8 mouse cellular contexts compared by ENCODE assay signal in the genomic region with DNA sequence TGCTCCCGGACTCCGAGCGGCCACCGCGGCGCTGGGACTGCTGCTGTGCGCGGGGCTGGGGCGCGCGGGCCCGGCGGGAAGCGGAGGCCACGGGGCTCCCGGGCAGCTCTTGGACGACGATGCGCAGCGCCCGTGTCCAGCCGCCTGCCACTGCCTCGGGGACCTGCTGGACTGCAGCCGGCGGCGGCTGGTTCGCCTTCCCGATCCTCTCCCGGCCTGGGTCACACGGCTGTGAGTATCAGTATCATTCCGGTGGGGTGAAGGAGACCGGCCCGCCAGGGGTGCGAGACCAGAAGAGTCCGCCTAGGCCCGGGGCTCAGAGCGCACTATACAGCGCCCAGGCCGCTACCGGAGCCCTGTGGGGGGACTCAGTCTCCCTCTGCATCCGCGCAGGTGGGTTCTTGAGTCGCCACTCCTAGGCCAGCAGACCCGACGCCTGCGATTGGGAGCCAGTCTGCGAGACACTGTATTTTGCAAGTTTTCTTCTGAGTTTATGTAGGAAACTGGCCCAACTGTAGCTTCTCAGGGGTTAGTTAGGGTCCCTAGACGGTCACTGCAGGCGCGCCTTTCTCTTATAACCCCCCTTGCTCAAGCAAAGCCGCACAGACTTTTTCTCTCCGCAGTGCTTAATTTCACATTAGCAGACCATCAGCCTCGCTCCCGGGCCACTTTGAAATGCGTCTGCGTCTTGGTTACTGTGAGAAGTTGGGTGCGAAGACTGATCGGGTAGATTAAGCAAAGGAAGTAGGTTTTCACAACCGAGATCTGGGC. TPM values are rescaled to one million over a fixed set of nuclear protein-coding genes. Genes with fewer than 3 reads are reported as not detected.
DNase-seq lines count a peak whose midpoint lies in the region; ATAC-seq and TF ChIP-seq lines count a peak whose summit lies in the region.

No protein-coding gene starts in this region.

- under 1% methylated on average over 59 of the region's 59 CpGs for WGBS in hindbrain, embryonic 15.5 days
- under 1% methylated on average over 56 of the region's 59 CpGs for WGBS in liver, embryonic 11.5 days
- 1% methylated on average over 58 of the region's 59 CpGs for WGBS in midbrain, embryonic 16.5 days

- peak overlapping the region; percentile 85 for H3K27ac ChIP-seq in layer of hippocampus, adult 2 months
- peak overlapping the region; percentile 75 for H3K27ac ChIP-seq in hindbrain, embryonic 15.5 days (replicated peaks)
- peak overlapping the region; percentile 23 for H3K27ac ChIP-seq in liver, embryonic 11.5 days (ENCODE audit: low read depth, low read length)
- peak overlapping the region; percentile 59 for H3K27ac ChIP-seq in midbrain, embryonic 16.5 days (ENCODE audit: low read length)

- DNase-seq in layer of hippocampus, adult 2 months (ENCODE audit: low spot score in 2 of 2), result no peak
- no peak for DNase-seq in layer of hippocampus, adult 18-20 months (ENCODE audit: low spot score in 2 of 2)
- peak; percentile 52 for DNase-seq in adrenal gland, postnatal 25 days
- peak; percentile 45 for DNase-seq in forelimb bud, embryonic 11.5 days (ENCODE audit: low read depth, low spot score)
- DNase-seq in liver, embryonic 11.5 days (ENCODE audit: low spot score), result peak; percentile 68
- DNase-seq in layer of hippocampus, adult 11-12 months (ENCODE audit: low spot score), result no peak

- H3K27me3 ChIP-seq in hindbrain, embryonic 15.5 days, result no peaks in the 10 kb centered on the region
- H3K27me3 ChIP-seq in liver, embryonic 11.5 days (replicated peaks; ENCODE audit: control insufficient read depth, insufficient read depth, low read length), result peaks cover 16% of the 10 kb centered on the region
- H3K27me3 ChIP-seq in midbrain, embryonic 16.5 days (ENCODE audit: control insufficient read depth, insufficient read depth, low read depth, low read length), result peaks cover 3% of the 10 kb centered on the region; the same call in 1 of the 2 replicates

- H3K4me1 ChIP-seq in hindbrain, embryonic 15.5 days (replicated peaks), result peaks cover 28% of the 10 kb centered on the region
- no peaks in the 10 kb centered on the region; the same call in 1 of the 2 replicates for H3K4me1 ChIP-seq in liver, embryonic 11.5 days (replicated peaks; ENCODE audit: control insufficient read depth, insufficient read depth, low read length)
- H3K4me1 ChIP-seq in midbrain, embryonic 16.5 days (ENCODE audit: control insufficient read depth, insufficient read depth, low read length), result peaks cover 26% of the 10 kb centered on the region

- ATAC-seq in hindbrain, embryonic 15.5 days (ENCODE audit: low FRiP score, low read depth), result peak; percentile 72
- peak; percentile 56 for ATAC-seq in liver, embryonic 11.5 days (replicated peaks; ENCODE audit: low FRiP score)
- peak; percentile 76 for ATAC-seq in midbrain, embryonic 16.5 days

- no peaks in the 10 kb centered on the region for H3K9me3 ChIP-seq in hindbrain, embryonic 15.5 days
- no peaks in the 10 kb centered on the region for H3K9me3 ChIP-seq in liver, embryonic 11.5 days (ENCODE audit: control insufficient read depth, low read length)
- no peaks in the 10 kb centered on the region for H3K9me3 ChIP-seq in midbrain, embryonic 16.5 days (replicated peaks; ENCODE audit: control insufficient read depth, low read length, poor library complexity, severe bottlenecking)

- peak overlapping the region; percentile 96 for H3K4me2 ChIP-seq in hindbrain, embryonic 15.5 days
- H3K4me2 ChIP-seq in liver, embryonic 11.5 days, result peak overlapping the region; percentile 68
- peak overlapping the region; percentile 98 for H3K4me2 ChIP-seq in midbrain, embryonic 16.5 days (ENCODE audit: low read length)

- peak overlapping the region; percentile 73 for H3K4me3 ChIP-seq in layer of hippocampus, adult 2 months
- H3K4me3 ChIP-seq in hindbrain, embryonic 15.5 days, result peak overlapping the region; percentile 66
- H3K4me3 ChIP-seq in liver, embryonic 11.5 days (ENCODE audit: low read depth, low read length), result peak overlapping the region; percentile 58
- peak overlapping the region; percentile 80 for H3K4me3 ChIP-seq in midbrain, embryonic 16.5 days (ENCODE audit: low read depth, low read length)

- H3K9ac ChIP-seq in hindbrain, embryonic 15.5 days, result peak overlapping the region; percentile 61
- peak overlapping the region; percentile 51 for H3K9ac ChIP-seq in liver, embryonic 11.5 days (ENCODE audit: low read depth, low read length)
- H3K9ac ChIP-seq in midbrain, embryonic 16.5 days (ENCODE audit: low read depth, low read length), result peak overlapping the region; percentile 80

- TF ChIP-seq CTCF in layer of hippocampus, adult 2 months (conservative IDR thresholded peaks at IDR 0.05), result no peak

- H3K36me3 ChIP-seq in hindbrain, embryonic 15.5 days, result no peaks in the 10 kb centered on the region
- no peaks in the 10 kb centered on the region for H3K36me3 ChIP-seq in liver, embryonic 11.5 days (ENCODE audit: control insufficient read depth, insufficient read depth, low read length)
- H3K36me3 ChIP-seq in midbrain, embryonic 16.5 days (ENCODE audit: control insufficient read depth, insufficient read depth, low read length), result no peaks in the 10 kb centered on the region

RNA-seq across cellular contexts. Expression of a gene that starts 0.7 kb away (rescaled TPM):
- 1 to 10 TPM; 3.5 to 3.6 TPM for total RNA-seq in layer of hippocampus, adult 2 months (2021)
- total RNA-seq in layer of hippocampus, adult 18-20 months (2021), result 1 to 10 TPM; 4.0 to 5.6 TPM
- total RNA-seq in adrenal gland, postnatal 25 days (2021), result 4.0 and 7.2 TPM in 2 replicates
- polyA plus RNA-seq in hindbrain, embryonic 15.5 days (2015; fragmentation: Nextera tagmentation; extraction: Ambion mirVana), result 4.1 and 4.4 TPM in 2 replicates
- polyA plus RNA-seq in liver, embryonic 11.5 days (2014; fragmentation: Nextera tagmentation; extraction: Ambion mirVana), result 3.6 and 4.0 TPM in 2 replicates
- 2.7 and 2.9 TPM in 2 replicates for polyA plus RNA-seq in midbrain, embryonic 16.5 days (2015; fragmentation: Nextera tagmentation; extraction: Ambion mirVana)

Comparison
In these comparisons a context has a peak if more than half of its experiments do, and no peak if none do; other contexts are left out.
1. DNase-seq: peak in adrenal gland, postnatal 25 days (single experiment), forelimb bud, embryonic 11.5 days (single experiment) and liver, embryonic 11.5 days (single experiment); none in layer of hippocampus, adult 2 months (0 of 2), layer of hippocampus, adult 18-20 months (0 of 2) and layer of hippocampus, adult 11-12 months (single experiment).
2. H3K27ac ChIP-seq: peak in every context shown above with its lines; median percentile 85 in layer of hippocampus, adult 2 months; 75 in hindbrain, embryonic 15.5 days; 59 in midbrain, embryonic 16.5 days; 23 in liver, embryonic 11.5 days.
3. Peak in every context shown above with its lines, with median percentiles within 50 percentile points of each other: H3K4me3 ChIP-seq, ATAC-seq, H3K4me2 ChIP-seq and H3K9ac ChIP-seq.